ENCODE assay signal across 7 mouse cellular contexts in genomic region chr1:191277549-191278059, GRCm38 (mm10). TPM values are rescaled to one million over a fixed set of nuclear protein-coding genes. Genes with fewer than 3 reads are reported as not detected.
A peak's percentile ranks its signal among the peaks of the same experiment; 100 is the strongest.
DNase-seq lines count a peak whose midpoint lies in the region.

No protein-coding gene starts in this region.

- peak; percentile 74 to 81 for DNase-seq in B cell, adult 2 months
- DNase-seq in NIH3T3 (ENCODE audit: low read depth) = peak; percentile 96
- peak; percentile 53 for DNase-seq in kidney, postnatal 10 days
- peak; percentile 77 to 87 for DNase-seq in lung, postnatal 4 days
- DNase-seq in right cerebral cortex, adult 18-20 months = no peak
- no peak for DNase-seq in thymus, postnatal 14 days
- DNase-seq in thymus, postnatal 0 days (ENCODE audit: low spot score) = no peak

RNA-seq across cellular contexts. Expression of gene Nenf, which starts 40.4 kb away (rescaled TPM):
- 43.8 and 47.2 TPM in 2 replicates for polyA plus RNA-seq in thymus, postnatal 0 days (2015; fragmentation: Nextera tagmentation; extraction: Ambion mirVana)

RNA-seq across cellular contexts. Expression of gene Tmem206, which starts 48.1 kb away (rescaled TPM):
- polyA plus RNA-seq in thymus, postnatal 0 days (2015; fragmentation: Nextera tagmentation; extraction: Ambion mirVana) = 20.3 and 21.4 TPM in 2 replicates

RNA-seq across cellular contexts. Expression of gene Atf3, which starts 59.8 kb away (rescaled TPM):
- 1.4 and 2.1 TPM in 2 replicates for polyA plus RNA-seq in thymus, postnatal 0 days (2015; fragmentation: Nextera tagmentation; extraction: Ambion mirVana)

Comparison
In these comparisons a context has a peak if more than half of its experiments do, and no peak if none do; other contexts are left out.
1. DNase-seq: peak in B cell, adult 2 months (2 of 2), NIH3T3 (single experiment), kidney, postnatal 10 days (single experiment) and lung, postnatal 4 days (2 of 2); none in right cerebral cortex, adult 18-20 months (single experiment), thymus, postnatal 14 days (single experiment) and thymus, postnatal 0 days (single experiment).